Mouse (Mus musculus): ENCODE data around the gene Zfp984. TPM values are rescaled to one million over a fixed set of nuclear protein-coding genes. Genes with fewer than 3 reads are reported as not detected.
A peak's percentile ranks its signal among the peaks of the same experiment; 100 is the strongest.
"Not testable (repeated sequence)": the region's sequence is repeated elsewhere in the genome, so short reads cannot be mapped to it uniquely, and the experiment has no call there.

The Zfp984 gene
- 1 to 10 TPM; 2.8 to 3.1 TPM for total RNA-seq (2021)
- long read RNA-seq, experiment 1, partial matches to known transcripts, result 0 of 5 reads
- long read RNA-seq, experiment 1, other reads (novel, unspliced or antisense), result 5 of 5 reads
- long read RNA-seq, experiment 2, partial matches to known transcripts, result 0 of 1 reads
- long read RNA-seq, experiment 2, other reads (novel, unspliced or antisense), result 1 of 1 reads

DNA sequence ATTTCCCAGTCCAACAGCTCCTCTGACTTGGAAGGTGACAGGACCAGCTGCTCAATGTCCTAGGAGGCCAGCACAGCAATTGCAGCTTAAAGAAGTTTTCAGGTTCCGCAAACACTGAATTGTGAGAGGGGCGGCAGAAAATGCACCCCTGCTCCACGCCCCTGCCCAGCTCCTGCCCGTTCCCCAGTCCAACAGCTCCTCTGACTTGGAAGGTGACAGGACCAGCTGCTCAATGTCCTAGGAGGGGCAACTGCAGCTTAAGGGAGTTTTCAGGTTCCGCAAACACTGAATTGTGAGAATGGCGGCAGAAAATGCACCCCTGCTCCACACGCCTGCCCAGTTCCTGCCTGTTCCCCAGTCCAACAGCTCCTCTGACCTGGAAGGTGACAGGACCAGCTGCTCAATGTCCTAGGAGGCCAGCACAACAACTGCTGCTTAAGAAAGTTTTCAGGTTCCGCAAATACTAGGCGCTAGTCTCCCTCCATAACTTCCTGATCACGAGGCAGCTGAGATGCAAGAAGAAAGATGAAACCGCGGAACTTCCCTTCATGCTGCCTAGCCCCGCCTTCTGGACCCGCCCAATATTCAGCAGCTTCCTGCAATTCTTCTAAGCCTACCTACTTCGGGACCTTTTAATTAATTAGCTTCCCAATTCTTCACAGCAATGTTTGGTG, at the start of gene Zfp984:
Zfp984 (minus strand) TSS at position 497 of the 674 bp plus-strand sequence.
- peak; percentile 25 to 42 for DNase-seq
- intact Hi-C loops (cut with DNase I), result not testable (repeated sequence)

DNA sequence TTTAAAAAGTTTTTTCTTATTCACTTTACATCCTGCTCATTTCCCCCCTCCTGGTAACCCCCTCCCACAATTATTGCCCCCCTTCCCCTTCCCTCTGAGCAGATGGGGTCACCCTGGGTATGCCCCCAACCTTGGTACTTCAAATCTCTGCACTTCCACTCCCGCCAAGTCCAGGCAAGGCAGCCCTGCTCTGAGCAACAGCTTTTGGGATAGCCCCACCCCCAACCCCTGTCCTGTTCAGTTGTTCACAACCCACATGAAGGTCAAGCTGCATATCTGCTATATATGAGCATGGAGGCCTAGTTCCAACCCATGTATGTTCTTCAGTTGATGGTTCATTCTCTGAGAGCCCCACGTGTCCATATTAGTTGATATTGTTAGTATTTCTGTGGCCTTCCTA, 41.2 kb upstream of the Zfp984 start:
- DNase-seq, result no peak
- intact Hi-C loops (cut with DNase I), result no loop called here

DNA sequence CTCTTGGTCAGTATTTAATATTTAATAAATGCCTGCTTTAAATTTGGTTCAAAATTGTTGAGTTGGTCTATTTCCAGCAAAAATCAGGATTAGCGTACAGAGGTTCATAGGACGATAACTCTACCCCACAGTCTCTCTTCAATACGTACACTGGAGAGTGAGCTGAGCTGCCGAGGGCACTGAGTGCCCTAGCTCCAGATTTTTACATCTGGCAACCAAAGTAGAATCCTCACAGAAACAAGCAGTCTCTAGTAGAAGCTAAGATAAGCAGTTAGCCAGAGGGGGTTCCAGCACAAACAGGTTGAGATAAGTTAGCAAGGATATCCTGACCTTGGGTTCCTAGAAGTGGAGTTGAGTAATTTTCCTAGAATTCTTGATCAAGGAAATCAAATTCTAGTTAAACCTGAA, 39.0 kb upstream of the Zfp984 start:
- intact Hi-C loops (cut with DNase I), result no loop called here
- DNase-seq, result no peak

DNA sequence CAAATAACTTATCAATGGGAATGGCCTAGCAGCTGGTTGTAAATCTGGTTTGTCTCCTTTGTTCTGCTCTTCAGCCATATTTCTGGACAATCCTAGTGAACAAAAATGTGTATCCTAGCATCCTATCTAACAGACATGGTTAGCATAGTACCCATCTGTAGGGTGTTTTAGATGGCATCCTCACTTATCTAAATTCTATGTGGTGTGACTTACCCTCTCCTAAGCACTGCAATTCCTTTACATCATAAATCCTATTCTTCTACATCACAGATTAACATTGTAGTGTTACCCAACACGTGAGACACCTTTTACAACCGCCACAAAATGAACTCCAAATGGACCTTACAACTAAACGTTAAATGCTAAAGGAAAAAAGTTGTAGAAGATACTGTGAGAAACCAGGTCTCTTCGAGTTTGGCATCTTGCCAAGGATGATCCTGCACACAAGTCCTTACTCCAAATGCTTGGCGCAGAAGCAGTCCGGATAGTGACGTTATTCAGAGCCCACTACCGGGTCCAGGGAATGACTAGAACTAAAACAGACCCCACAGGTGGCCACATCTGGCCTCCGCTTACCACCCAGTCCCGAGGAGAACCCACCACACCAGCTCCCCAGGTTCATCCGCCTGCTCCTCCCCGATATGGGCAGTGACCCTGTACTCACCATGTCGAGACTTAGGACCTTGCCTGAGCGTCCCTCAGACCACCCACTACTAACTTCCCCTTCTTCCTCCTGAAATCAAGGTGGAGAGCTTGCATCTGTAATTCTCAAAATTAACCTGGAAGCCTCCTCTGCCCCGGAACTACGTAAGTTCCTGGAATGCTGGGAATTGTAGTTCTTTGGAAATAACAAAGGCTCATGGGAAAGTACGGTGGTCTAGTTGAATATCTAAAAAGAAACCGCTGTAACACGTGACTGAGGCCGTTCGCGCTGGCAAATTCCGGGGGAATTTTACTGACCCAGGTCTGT, 38.3 kb upstream of the Zfp984 start, which contains the start of gene Zfp933:
Zfp933 (minus strand) TSS at position 753 of the 970 bp plus-strand sequence.
- DNase-seq, result peak; percentile 27 to 71
- intact Hi-C loops (cut with DNase I), result no loop called here

DNA sequence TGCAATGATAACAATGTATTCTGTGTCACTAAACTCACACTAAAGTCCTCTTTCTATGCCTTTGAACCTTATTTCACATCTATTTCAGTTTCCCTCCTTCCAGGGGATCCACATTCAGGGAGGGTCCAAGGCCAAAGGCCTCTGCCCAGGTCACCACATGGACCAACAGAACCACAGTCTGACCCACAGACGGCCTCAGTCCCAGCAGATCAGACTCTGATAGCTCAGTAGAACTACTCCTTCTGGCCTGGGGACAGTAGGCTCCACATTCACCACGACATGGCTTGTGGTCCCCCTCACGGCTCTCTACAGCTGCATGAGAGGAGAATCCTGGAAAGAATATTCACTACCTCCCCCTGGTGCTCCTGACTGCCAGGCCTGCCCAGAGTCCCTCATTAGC, 33.3 kb upstream of the Zfp984 start:
- no peak for DNase-seq
- intact Hi-C loops (cut with DNase I), result no loop called here

DNA sequence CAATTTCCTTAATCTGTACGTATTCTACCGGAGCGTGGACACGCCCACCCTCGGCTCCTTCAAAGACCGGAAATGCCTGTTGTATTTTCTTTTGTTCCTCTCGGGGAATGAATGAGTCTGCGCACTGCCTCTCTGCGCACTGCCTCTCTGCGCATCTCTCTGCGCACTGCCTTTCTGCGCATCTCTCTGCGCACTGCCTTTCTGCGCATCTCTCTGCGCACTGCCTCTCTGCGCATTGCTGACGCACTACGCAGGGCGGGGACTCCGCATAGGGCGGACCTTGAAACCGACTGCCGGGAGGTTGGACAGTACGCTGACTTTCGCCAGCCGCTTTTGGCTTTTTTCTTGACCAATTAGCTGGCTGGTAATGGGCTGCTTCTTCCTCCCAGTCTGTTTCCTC, 29.7 kb upstream of the Zfp984 start:
- intact Hi-C loops (cut with DNase I), result not testable (repeated sequence)
- peak; percentile 18 to 33 for DNase-seq

DNA sequence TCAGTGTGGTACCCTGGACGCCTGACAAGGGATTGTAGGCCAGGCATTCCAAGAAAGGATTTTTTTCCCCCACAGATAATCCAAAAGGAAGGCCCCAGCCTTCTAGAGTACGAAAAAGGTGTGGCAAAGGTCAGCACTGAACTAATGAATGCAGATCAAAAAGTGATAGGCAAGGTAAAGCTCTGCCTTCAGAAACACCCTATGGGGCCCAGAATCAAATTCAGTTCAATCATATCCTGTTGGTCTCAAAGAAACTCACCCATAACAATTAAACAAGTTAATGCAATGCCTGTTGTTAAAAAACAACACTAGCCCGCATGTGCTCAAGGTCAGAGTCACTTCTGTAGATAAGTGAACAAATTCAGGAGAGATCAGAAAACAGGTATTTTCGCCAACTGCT, 14.8 kb upstream of the Zfp984 start:
- DNase-seq, result no peak
- intact Hi-C loops (cut with DNase I), result no loop called here

DNA sequence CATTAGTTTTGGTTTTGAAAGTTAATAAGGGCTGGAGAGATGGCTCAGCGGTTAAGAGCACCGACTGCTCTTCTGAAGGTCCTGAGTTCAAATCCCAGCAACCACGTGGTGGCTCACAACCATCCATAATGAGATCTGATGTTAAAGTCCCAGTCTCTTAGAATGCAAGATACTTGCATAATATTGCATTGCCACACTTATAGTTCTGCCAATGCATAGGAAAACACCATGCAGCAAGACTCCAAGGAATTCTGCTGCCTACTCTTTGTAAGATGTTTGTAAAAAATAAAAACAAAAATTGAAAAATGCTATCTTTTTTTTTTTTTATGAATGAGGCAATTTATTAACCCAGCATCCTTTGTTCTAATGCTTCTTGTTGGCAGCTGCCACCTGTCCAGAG, 11.8 kb upstream of the Zfp984 start:
- DNase-seq; intact Hi-C loops (cut with DNase I): not testable (repeated sequence)

DNA sequence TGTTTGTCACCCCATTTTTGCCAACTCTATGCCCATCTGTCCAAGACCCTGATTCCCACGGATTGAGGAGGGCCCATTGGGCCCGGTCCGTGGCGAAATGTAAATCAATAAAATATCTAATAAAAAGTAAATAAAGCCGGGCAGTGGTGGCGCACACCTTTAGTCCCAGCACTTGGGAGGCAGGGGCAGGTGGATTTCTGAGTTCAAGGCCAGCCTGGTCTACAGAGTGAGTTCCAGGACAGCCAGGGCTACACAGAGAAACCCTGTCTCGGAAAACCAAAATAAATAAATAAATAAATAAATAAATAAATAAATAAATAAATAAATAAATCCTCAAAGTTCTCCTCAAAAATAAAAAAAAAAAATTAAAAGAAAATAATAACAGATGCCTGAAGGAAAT, 10.1 kb upstream of the Zfp984 start:
- DNase-seq; intact Hi-C loops (cut with DNase I): not testable (repeated sequence)

DNA sequence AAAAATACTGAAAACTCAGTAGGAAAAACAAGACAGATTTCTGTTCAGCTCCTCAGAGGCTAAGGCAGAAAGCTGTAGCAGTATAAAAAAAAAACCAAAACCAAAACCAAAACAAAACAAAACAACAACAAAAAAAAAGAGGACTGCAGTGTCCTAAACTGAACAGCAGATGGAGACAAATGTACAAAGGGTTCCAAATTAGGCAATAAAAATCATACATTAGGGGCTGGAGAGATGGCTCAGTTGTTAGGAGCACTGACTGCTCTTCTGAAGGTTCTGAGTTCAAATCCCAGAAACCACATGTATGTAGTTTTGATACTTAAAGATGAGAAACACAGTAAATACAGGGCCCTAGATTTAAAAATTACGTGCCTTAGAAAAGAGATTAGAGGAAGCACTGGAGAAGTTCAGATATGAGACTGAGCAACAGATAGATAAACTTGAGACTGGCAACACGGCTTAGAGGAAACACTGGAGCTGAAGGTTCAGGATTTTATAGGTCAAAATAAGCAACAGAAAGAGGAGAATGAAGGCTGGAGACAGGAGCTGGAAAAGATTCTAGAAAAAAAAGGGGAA, 5.1 kb upstream of the Zfp984 start:
- intact Hi-C loops (cut with DNase I), result no loop called here
- no peak for DNase-seq

DNA sequence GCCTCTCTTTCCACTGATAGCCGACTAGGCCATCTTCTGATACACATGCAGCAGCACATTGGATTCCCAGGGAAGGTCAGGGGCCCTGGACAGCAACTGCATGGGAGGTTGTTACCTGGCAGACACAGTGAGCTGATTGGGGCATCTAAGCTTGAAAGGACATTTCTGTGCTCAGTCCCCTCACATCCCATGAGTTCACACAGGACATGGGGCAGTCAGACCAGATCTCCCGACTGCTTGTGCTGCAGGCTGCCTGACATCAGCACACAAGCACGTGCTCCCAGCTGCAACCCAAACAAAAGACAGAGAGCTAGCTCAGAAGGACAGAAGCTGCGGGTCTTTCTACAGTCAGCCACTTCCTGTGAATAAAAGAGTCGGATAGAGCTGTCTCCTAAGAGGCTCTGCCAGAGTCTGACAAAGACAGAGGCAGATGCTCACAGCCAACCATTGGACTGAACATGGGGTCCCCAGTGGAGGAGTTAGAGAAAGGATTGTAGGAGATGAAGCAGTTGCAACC, 3.7 kb upstream of the Zfp984 start:
- intact Hi-C loops (cut with DNase I), result no loop called here
- DNase-seq, result no peak

DNA sequence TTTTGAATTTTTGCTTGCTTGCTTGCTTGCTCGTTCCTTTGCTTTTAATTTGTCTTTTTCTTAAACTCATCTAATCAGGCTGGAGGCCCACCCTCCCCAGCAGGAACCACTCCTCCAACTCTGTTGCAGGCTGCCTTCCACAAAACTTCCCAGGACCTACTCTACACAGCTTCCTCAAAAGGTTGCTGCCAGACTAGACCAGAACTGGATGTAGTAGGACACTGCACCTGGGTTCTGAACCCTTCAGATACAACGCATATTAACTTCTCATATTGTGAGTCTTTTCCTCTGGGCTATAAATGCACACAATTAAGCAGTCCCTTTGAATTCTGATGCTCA, 347 bp upstream of the Zfp984 start:
- intact Hi-C loops (cut with DNase I); DNase-seq: not testable (repeated sequence)

DNA sequence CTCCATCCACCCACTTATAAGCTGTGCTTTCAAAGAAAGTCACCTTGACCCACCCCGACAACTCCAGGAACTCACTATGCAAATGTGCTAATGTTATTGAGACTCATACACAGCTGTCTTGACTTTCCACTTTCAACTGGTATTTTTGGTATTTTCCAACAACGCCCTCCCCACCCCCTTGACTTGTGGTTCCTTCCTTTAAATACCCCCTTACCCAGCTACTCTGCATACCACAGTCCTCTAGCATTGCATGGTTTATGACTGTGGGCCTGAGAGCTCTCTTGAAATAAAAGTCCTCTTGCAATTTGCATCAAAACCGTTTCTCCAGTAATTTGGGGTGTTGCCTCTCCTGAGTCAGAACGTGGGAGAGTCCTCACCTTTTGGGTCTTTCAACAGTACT, 1.1 kb downstream of the Zfp984 start:
- intact Hi-C loops (cut with DNase I); DNase-seq: not testable (repeated sequence)

DNA sequence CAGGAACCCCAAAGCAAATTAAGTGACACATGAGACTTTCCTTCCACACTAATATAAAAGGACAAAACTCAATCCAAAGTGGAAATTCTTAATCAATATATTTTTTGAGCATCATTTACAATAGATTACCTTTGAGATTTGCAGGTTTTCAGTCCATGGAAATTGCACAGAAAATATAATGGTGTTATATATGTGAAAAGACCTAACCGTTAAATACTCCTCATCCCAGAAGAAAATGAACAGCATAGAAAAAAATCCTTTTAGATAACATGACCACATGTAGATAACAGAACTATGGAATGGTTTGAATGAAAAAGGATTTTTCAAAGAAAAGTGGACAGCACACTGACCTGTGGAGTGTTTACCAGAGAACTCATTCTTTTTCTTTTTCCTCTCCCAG, 14.3 kb downstream of the Zfp984 start:
- intact Hi-C loops (cut with DNase I), result not testable (repeated sequence)

DNA sequence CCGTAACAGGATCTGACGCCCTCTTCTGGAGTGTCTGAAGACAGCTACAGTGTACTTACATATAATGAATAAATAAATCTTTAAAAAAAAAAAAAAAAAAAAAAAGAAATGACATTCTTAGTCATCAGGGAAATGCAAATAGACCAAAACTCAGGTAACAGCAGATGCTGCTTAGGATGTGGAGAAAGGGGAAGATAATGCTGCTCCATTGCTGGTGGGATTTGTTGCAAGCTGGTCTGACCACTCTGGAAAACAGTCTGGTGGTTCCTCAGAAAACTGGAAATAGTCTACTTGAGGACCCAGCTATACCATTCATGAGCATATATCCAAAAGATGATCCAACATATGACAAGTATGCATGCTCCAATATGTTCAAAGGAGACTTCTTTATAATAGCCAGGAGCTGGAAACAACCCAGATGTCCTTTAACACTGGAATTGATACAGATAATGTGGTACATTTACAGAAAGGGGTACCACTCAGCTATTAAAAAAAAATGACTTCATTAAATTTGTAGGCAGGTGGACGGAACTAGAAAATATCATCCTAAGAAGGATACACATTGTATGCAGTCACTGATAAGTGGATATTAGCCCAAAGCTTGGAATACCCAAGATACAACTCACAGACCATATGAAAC, 15.4 kb downstream of the Zfp984 start:
- DNase-seq; intact Hi-C loops (cut with DNase I): not testable (repeated sequence)

More for the DNA sequence above, 14.3 kb downstream of the Zfp984 start:
- not testable (repeated sequence) for DNase-seq

DNA sequence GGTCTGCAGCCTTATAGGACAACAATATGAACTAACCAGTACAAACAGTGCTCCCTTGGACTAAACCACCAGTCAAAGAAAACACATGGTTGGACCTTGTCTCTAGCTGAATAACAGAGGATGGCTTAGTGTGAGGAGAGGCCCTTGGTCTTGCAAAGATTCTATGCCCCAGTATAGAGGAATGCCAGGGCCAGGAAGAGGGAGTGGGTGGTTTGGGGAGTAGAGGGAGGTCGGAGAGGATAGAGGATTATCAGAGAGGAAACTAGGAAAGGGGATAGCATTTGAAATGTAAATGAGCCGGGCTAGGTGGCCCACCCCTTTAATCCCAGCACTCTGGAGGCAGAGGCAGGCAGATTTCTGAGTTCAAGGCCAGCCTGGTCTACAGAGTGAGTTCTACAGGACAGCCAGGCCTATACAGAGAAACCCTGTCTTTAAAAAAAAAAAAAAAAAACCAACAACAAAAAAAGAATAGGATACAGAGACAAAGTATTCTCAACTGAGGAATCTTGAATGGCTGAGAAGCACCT, 16.1 kb downstream of the Zfp984 start:
- DNase-seq; intact Hi-C loops (cut with DNase I): not testable (repeated sequence)

DNA sequence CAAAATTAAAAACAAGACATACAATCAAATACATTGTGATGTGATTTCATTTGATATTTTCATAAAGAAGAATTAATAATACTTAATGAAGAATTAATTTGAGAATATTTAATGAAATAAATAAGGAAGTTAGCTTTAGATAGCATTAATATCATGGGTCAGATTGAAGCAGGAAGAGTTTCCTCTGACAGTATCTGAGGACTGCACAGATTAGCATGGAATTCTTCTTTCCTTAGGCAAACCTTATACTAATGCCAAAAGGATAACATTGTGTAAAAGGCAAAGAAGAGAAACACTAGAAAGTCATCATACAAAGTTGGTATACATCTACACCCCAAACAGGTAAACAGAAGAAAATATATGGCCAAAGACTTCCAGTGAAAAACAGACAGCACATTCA, 17.9 kb downstream of the Zfp984 start:
- intact Hi-C loops (cut with DNase I), result not testable (repeated sequence)

DNA sequence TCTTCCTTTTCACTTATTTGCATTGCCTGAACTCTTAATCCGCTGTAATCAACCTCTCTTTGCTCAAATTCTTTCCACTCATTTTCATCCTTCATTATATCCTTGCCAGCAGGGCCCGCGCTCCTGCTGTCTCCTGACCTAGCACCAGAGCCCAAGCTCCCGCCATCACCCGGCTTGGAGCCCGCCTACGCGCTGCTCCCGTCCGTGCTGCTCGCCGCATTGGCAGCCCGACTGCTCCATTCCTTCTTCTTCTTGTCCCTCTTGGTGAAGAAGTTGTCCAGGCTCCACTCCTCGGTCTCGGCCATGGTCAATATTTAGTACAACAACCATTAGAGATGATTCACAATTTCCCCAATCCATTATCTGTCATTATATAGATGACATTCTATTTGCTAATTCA, 63.3 kb downstream of the Zfp984 start:
- DNase-seq; intact Hi-C loops (cut with DNase I): not testable (repeated sequence)

More for the DNA sequence above, 17.9 kb downstream of the Zfp984 start:
- not testable (repeated sequence) for DNase-seq

DNA sequence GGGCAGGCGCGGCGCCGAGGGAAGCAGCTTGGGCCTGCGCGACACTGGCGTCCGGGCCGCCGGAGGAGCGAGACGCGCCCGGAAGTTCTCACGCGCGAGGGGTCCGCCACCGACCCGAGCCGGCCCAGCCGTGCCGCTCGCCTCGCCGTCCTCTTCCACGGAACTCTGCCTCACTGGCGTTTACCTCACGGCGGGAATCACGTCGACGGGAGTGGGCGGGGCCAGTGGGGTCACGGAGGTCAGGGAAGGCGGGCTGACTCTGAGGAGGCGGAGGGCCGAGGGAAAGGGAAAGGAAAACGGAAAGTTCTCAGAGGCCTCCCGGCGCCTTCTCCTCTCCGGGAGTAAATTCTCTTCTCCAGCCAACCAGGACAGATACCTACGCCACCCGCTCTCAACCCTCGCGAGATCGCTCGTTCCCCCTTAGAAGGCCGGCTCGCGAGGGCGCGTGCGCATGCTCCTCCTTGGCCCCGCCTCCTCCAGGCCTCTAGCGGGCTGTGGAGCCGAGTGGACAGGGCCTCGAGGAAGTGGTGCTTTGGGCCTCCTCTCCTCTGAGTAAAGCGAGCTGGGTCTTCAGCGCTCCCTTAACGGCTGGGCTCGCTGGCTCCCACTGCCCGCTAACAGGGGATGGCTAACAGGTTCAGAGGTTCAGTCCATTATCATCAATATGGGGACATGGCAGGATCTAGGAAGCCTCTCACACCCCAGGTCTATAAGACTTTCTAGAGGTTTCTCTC, 70.8 kb downstream of the Zfp984 start:
- DNase-seq, result peak; percentile 6 to 8
- intact Hi-C loops (cut with DNase I), result not testable (repeated sequence)

Measured in heart, postnatal 14 days (tissue).